Comparison of ENCODE assay signal across 24 mouse cellular contexts in the genomic region with DNA sequence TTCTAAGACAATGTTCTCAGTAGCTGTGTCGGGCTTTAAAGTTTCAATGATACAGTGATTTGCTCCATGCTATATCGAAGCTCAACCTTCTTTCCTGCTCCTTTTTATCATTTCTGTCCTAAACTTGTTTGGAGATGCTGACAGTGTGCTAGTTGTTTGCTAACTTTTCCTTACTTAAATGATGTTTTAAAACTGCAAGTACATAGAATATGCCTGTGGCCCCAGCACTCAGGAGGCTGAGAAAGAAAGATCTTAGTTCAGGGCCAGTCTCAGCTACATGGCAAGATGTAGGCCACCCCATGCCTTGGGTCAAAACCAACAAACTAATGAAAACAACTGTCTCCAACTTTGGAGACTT. TPM values are rescaled to one million over a fixed set of nuclear protein-coding genes. Genes with fewer than 3 reads are reported as not detected.
DNase-seq lines count a peak whose midpoint lies in the region; ATAC-seq and TF ChIP-seq lines count a peak whose summit lies in the region.
"Had no signal": no experiment of that assay in that cellular context is flagged by ENCODE, and none has a peak within 500 bp of the region (broad histone marks: within the 10 kb centered on the region; RNA-seq: fewer than 3 reads in every experiment).

No protein-coding gene starts in this region.

- no peak overlapping the region for H3K27ac ChIP-seq in hindbrain, embryonic 11.5 days (ENCODE audit: low read depth, low read length)
- no peak overlapping the region for H3K27ac ChIP-seq in hindbrain, embryonic 12.5 days
- no peak overlapping the region for H3K27ac ChIP-seq in limb, embryonic 13.5 days
- H3K27ac ChIP-seq in forebrain, embryonic 13.5 days = no peak overlapping the region
- H3K27ac ChIP-seq: heart, embryonic 13.5 days; hindbrain, embryonic 13.5 days; hindbrain, postnatal 0 days had no signal

- no peak overlapping the region for H3K9ac ChIP-seq in hindbrain, embryonic 11.5 days (ENCODE audit: low read depth, low read length)
- no peak overlapping the region for H3K9ac ChIP-seq in hindbrain, embryonic 12.5 days
- H3K9ac ChIP-seq in limb, embryonic 13.5 days = no peak overlapping the region
- H3K9ac ChIP-seq in forebrain, embryonic 13.5 days = no peak overlapping the region
- H3K9ac ChIP-seq: forebrain, postnatal 0 days; heart, embryonic 13.5 days; hindbrain, embryonic 13.5 days had no signal

- H3K4me1 ChIP-seq in hindbrain, embryonic 11.5 days (replicated peaks; ENCODE audit: control insufficient read depth, insufficient read depth, low read length) = peaks cover 9% of the 10 kb centered on the region
- peaks cover 29% of the 10 kb centered on the region for H3K4me1 ChIP-seq in hindbrain, embryonic 12.5 days
- H3K4me1 ChIP-seq in limb, embryonic 13.5 days = peaks cover 25% of the 10 kb centered on the region
- peaks cover 29% of the 10 kb centered on the region for H3K4me1 ChIP-seq in forebrain, embryonic 13.5 days

- TF ChIP-seq CTCF in brain, embryonic 14.5 days (IDR thresholded peaks at IDR 0.05; ENCODE audit: borderline replicate concordance, extremely low read depth, insufficient read depth, insufficient read length) = no peak

- peaks cover 72% of the 10 kb centered on the region for H3K27me3 ChIP-seq in hindbrain, embryonic 11.5 days (ENCODE audit: control insufficient read depth, insufficient read depth, low read length)
- peaks cover 98% of the 10 kb centered on the region for H3K27me3 ChIP-seq in hindbrain, embryonic 12.5 days
- H3K27me3 ChIP-seq in limb, embryonic 13.5 days = peaks cover 97% of the 10 kb centered on the region
- peaks cover 95% of the 10 kb centered on the region for H3K27me3 ChIP-seq in forebrain, embryonic 13.5 days

- H3K4me2 ChIP-seq in hindbrain, embryonic 11.5 days (replicated peaks; ENCODE audit: low read depth, low read length) = no peak overlapping the region
- H3K4me2 ChIP-seq in hindbrain, embryonic 12.5 days (replicated peaks) = no peak overlapping the region
- H3K4me2 ChIP-seq in limb, embryonic 13.5 days (replicated peaks) = no peak overlapping the region; the same call in 1 of the 2 replicates
- no peak overlapping the region for H3K4me2 ChIP-seq in forebrain, embryonic 13.5 days
- H3K4me2 ChIP-seq: hindbrain, embryonic 13.5 days had no signal

- H3K9me3 ChIP-seq in hindbrain, embryonic 11.5 days (ENCODE audit: control insufficient read depth, low read length) = no peaks in the 10 kb centered on the region
- no peaks in the 10 kb centered on the region for H3K9me3 ChIP-seq in hindbrain, embryonic 12.5 days (replicated peaks)
- no peaks in the 10 kb centered on the region for H3K9me3 ChIP-seq in limb, embryonic 13.5 days
- H3K9me3 ChIP-seq in forebrain, embryonic 13.5 days (replicated peaks) = no peaks in the 10 kb centered on the region
- H3K9me3 ChIP-seq: G1E; heart, embryonic 13.5 days; hindbrain, embryonic 13.5 days had no signal

- TF ChIP-seq POLR2A in brain, embryonic 14.5 days (IDR thresholded peaks at IDR 0.05; ENCODE audit: borderline replicate concordance, extremely low read depth, insufficient read depth, insufficient read length, poor library complexity, severe bottlenecking) = no peak

- no peaks in the 10 kb centered on the region for H3K36me3 ChIP-seq in hindbrain, embryonic 11.5 days (ENCODE audit: control insufficient read depth, insufficient read depth, low read length)
- no peaks in the 10 kb centered on the region for H3K36me3 ChIP-seq in hindbrain, embryonic 12.5 days
- no peaks in the 10 kb centered on the region for H3K36me3 ChIP-seq in limb, embryonic 13.5 days
- H3K36me3 ChIP-seq in forebrain, embryonic 13.5 days (ENCODE audit: poor library complexity, severe bottlenecking) = no peaks in the 10 kb centered on the region
- H3K36me3 ChIP-seq: G1E; heart, embryonic 13.5 days; hindbrain, embryonic 13.5 days had no signal

- ATAC-seq in hindbrain, embryonic 11.5 days (ENCODE audit: low FRiP score) = no peak
- ATAC-seq in hindbrain, embryonic 12.5 days (ENCODE audit: low FRiP score) = no peak
- ATAC-seq in limb, embryonic 13.5 days (ENCODE audit: low FRiP score, low read depth) = no peak
- ATAC-seq in forebrain, embryonic 13.5 days = no peak
- ATAC-seq: CD4-positive, CD25-positive, alpha-beta regulatory T cell, adult 4 months; forebrain, postnatal 0 days; hindbrain, postnatal 0 days had no signal

- DNase-seq in embryo, embryonic 9.5 days (ENCODE audit: extremely low spot score) = peak; percentile 38
- no peak for DNase-seq in embryo, embryonic 11 days
- DNase-seq in hindbrain, embryonic 11.5 days (ENCODE audit: low spot score) = peak; percentile 46
- peak; percentile 27 for DNase-seq in brain, embryonic 14.5 days (ENCODE audit: low read depth)
- no peak for DNase-seq in urinary bladder, postnatal 25 days (ENCODE audit: low spot score)
- DNase-seq: adrenal gland, adult 8-10 months; B cell, adult 2 months; cerebellum, adult 11-12 months; cerebellum, adult 9-10 months; cerebellum, postnatal 25 days; gastrocnemius, postnatal 36 days; heart, adult 11 months; heart, postnatal 36 days had no signal

- 13% methylated on average over 2 of the region's 2 CpGs for WGBS in hindbrain, embryonic 11.5 days
- 11% methylated on average over 2 of the region's 2 CpGs for WGBS in hindbrain, embryonic 12.5 days
- WGBS in limb, embryonic 13.5 days = 11% methylated on average over 2 of the region's 2 CpGs
- WGBS in forebrain, embryonic 13.5 days = 13% methylated on average over 2 of the region's 2 CpGs

- no peak overlapping the region for H3K4me3 ChIP-seq in hindbrain, embryonic 11.5 days (ENCODE audit: low read depth, low read length)
- no peak overlapping the region for H3K4me3 ChIP-seq in hindbrain, embryonic 12.5 days
- H3K4me3 ChIP-seq in limb, embryonic 13.5 days = peak overlapping the region; percentile 52
- H3K4me3 ChIP-seq in forebrain, embryonic 13.5 days = no peak overlapping the region
- H3K4me3 ChIP-seq: hindbrain, embryonic 13.5 days had no signal

RNA-seq across cellular contexts. Expression of a gene that starts 1.7 kb away (rescaled TPM):
- 1.2 and 3.4 TPM in 2 replicates for polyA plus RNA-seq in hindbrain, embryonic 11.5 days (2014; fragmentation: Nextera tagmentation; extraction: Ambion mirVana)
- 1.9 and 9.0 TPM in 2 replicates for polyA plus RNA-seq in hindbrain, embryonic 12.5 days (2016; fragmentation: Nextera tagmentation; extraction: Ambion mirVana)
- polyA plus RNA-seq in brain, embryonic 14.5 days (2012; rRNA removed) = 1.8 and 4.6 TPM in 2 replicates
- 31.1 and 31.9 TPM in 2 replicates for polyA plus RNA-seq in limb, embryonic 13.5 days (2015; fragmentation: Nextera tagmentation; extraction: Ambion mirVana)
- polyA plus RNA-seq in forebrain, embryonic 13.5 days (2015; fragmentation: Nextera tagmentation; extraction: Ambion mirVana) = 0.62 and 1.6 TPM in 2 replicates
- polyA plus RNA-seq: CD4-positive, CD25-positive, alpha-beta regulatory T cell, adult 4 months; G1E; heart, postnatal 0 days; intestine, embryonic 14.5 days had no signal

Comparison
In these comparisons a context has a peak if more than half of its experiments do, and no peak if none do; other contexts are left out.
1. DNase-seq: peak in embryo, embryonic 9.5 days (single experiment), hindbrain, embryonic 11.5 days (single experiment) and brain, embryonic 14.5 days (single experiment); none in embryo, embryonic 11 days (single experiment) and urinary bladder, postnatal 25 days (single experiment).